Comparison of ENCODE assay signal across 8 mouse cellular contexts in genomic region chr7:131411221-131411940, GRCm38 (mm10). TPM values are rescaled to one million over a fixed set of nuclear protein-coding genes. Genes with fewer than 3 reads are reported as not detected.
DNase-seq lines count a peak whose midpoint lies in the region; ATAC-seq and TF ChIP-seq lines count a peak whose summit lies in the region.

No protein-coding gene starts in this region.

- H3K27ac ChIP-seq in liver, adult 2 months (replicated peaks; ENCODE audit: insufficient read depth, low read depth, low read length) = peak overlapping the region; percentile 70
- peak overlapping the region; percentile 57 for H3K27ac ChIP-seq in heart, embryonic 12.5 days (ENCODE audit: poor library complexity, severe bottlenecking)
- peak overlapping the region; percentile 86 for H3K27ac ChIP-seq in kidney, postnatal 0 days

- TF ChIP-seq CTCF in liver, adult 2 months (IDR thresholded peaks at IDR 0.05; ENCODE audit: low read depth, low read length) = no peak
- TF ChIP-seq CTCF in kidney, postnatal 0 days (IDR thresholded peaks at IDR 0.05; ENCODE audit: low read depth) = no peak

- peak overlapping the region; percentile 53 for H3K4me3 ChIP-seq in liver, adult 2 months (ENCODE audit: insufficient read depth, low read depth, low read length)
- peak overlapping the region; percentile 88 for H3K4me3 ChIP-seq in heart, embryonic 12.5 days
- peak overlapping the region; percentile 81 for H3K4me3 ChIP-seq in kidney, postnatal 0 days (replicated peaks; ENCODE audit: low read depth, low read length)

- H3K9ac ChIP-seq in liver, adult 2 months (ENCODE audit: low read depth, low read length) = peak overlapping the region; percentile 52
- H3K9ac ChIP-seq in heart, embryonic 12.5 days = peak overlapping the region; percentile 92
- peak overlapping the region; percentile 75 for H3K9ac ChIP-seq in kidney, postnatal 0 days (ENCODE audit: low read depth, low read length)

- H3K9me3 ChIP-seq in heart, embryonic 12.5 days (replicated peaks) = no peaks in the 10 kb centered on the region
- no peaks in the 10 kb centered on the region for H3K9me3 ChIP-seq in kidney, postnatal 0 days (replicated peaks; ENCODE audit: low read length)

- H3K27me3 ChIP-seq in liver, adult 2 months (ENCODE audit: control insufficient read depth, insufficient read depth, low read length) = no peaks in the 10 kb centered on the region
- no peaks in the 10 kb centered on the region for H3K27me3 ChIP-seq in heart, embryonic 12.5 days (replicated peaks)
- H3K27me3 ChIP-seq in kidney, postnatal 0 days (ENCODE audit: insufficient read depth, low read length) = no peaks in the 10 kb centered on the region

- H3K4me1 ChIP-seq in liver, adult 2 months (ENCODE audit: control insufficient read depth, insufficient read depth, low read length) = peaks cover 12% of the 10 kb centered on the region
- peaks cover 12% of the 10 kb centered on the region for H3K4me1 ChIP-seq in heart, embryonic 12.5 days (replicated peaks)
- peaks cover 11% of the 10 kb centered on the region for H3K4me1 ChIP-seq in kidney, postnatal 0 days (replicated peaks; ENCODE audit: insufficient read depth, low read length)

- DNase-seq in liver, adult 2 months (ENCODE audit: extremely low read depth, low read depth, low spot score) = peak; percentile 47
- no peak for DNase-seq in liver
- DNase-seq in cerebellum, adult 9-11 months = peak; percentile 41
- DNase-seq in kidney, postnatal 0 days (ENCODE audit: low spot score) = peak; percentile 55
- peak; percentile 49 to 52 for DNase-seq in lung, postnatal 4 days
- no peak for DNase-seq in right cerebral cortex, adult 18-20 months
- DNase-seq in thymus, postnatal 10 days (ENCODE audit: low spot score in 2 of 2) = no peak

- peaks cover 17% of the 10 kb centered on the region for H3K79me2 ChIP-seq in liver, adult 2 months (ENCODE audit: control insufficient read depth, insufficient read depth, low read length)

- no peaks in the 10 kb centered on the region for H3K36me3 ChIP-seq in liver, adult 2 months (ENCODE audit: control insufficient read depth, insufficient read depth, low read length)
- no peaks in the 10 kb centered on the region for H3K36me3 ChIP-seq in heart, embryonic 12.5 days
- H3K36me3 ChIP-seq in kidney, postnatal 0 days (ENCODE audit: insufficient read depth, low read length) = no peaks in the 10 kb centered on the region

- no peak for ATAC-seq in heart, embryonic 12.5 days (ENCODE audit: insufficient number of reproducible peaks, low FRiP score)
- ATAC-seq in kidney, postnatal 0 days (replicated peaks; ENCODE audit: low FRiP score, low read depth) = no peak

- no peak for TF ChIP-seq POLR2A in liver, adult 2 months (IDR thresholded peaks at IDR 0.05; ENCODE audit: extremely low read depth, insufficient read depth, low read length)

- WGBS in liver, adult 2 months = 18% methylated on average over 10 of the region's 10 CpGs
- WGBS in heart, embryonic 12.5 days = 46% methylated on average over 10 of the region's 10 CpGs
- WGBS in kidney, postnatal 0 days = 10% methylated on average over 10 of the region's 10 CpGs

- peak overlapping the region; percentile 77 for H3K4me2 ChIP-seq in heart, embryonic 12.5 days
- peak overlapping the region; percentile 81 for H3K4me2 ChIP-seq in kidney, postnatal 0 days (ENCODE audit: low read length)

RNA-seq across cellular contexts. Expression of gene Acadsb, which starts 1.0 kb away (rescaled TPM):
- 95.8 and 105 TPM in 2 replicates for total RNA-seq in liver, adult 2 months (2014; rRNA removed)
- 20.3 and 24.4 TPM in 2 replicates for polyA plus RNA-seq in liver, adult 2 months (2012; rRNA removed)
- polyA plus RNA-seq in heart, embryonic 12.5 days (2016; fragmentation: Nextera tagmentation; extraction: Ambion mirVana) = 87.4 and 87.6 TPM in 2 replicates
- 101 and 112 TPM in 2 replicates for polyA plus RNA-seq in kidney, postnatal 0 days (2015; fragmentation: Nextera tagmentation; extraction: Ambion mirVana)

RNA-seq across cellular contexts. Expression of gene Ikzf5, which starts 1.1 kb away (rescaled TPM):
- 3.8 and 4.9 TPM in 2 replicates for total RNA-seq in liver, adult 2 months (2014; rRNA removed)
- 2.0 and 3.4 TPM in 2 replicates for polyA plus RNA-seq in liver, adult 2 months (2012; rRNA removed)
- 12.0 and 14.3 TPM in 2 replicates for polyA plus RNA-seq in heart, embryonic 12.5 days (2016; fragmentation: Nextera tagmentation; extraction: Ambion mirVana)
- polyA plus RNA-seq in kidney, postnatal 0 days (2015; fragmentation: Nextera tagmentation; extraction: Ambion mirVana) = 11.9 and 13.8 TPM in 2 replicates

RNA-seq across cellular contexts. Expression of gene Pstk, which starts 40.4 kb away (rescaled TPM):
- total RNA-seq in liver, adult 2 months (2014; rRNA removed) = 26.2 and 27.0 TPM in 2 replicates
- 26.7 and 30.9 TPM in 2 replicates for polyA plus RNA-seq in liver, adult 2 months (2012; rRNA removed)
- polyA plus RNA-seq in heart, embryonic 12.5 days (2016; fragmentation: Nextera tagmentation; extraction: Ambion mirVana) = 86.6 and 96.7 TPM in 2 replicates
- 64.2 and 64.6 TPM in 2 replicates for polyA plus RNA-seq in kidney, postnatal 0 days (2015; fragmentation: Nextera tagmentation; extraction: Ambion mirVana)

RNA-seq across cellular contexts. Expression of gene 2310057M21Rik, which starts 48.8 kb away (rescaled TPM):
- total RNA-seq in liver, adult 2 months (2014; rRNA removed) = 1.7 and 1.9 TPM in 2 replicates
- 2.0 and 3.7 TPM in 2 replicates for polyA plus RNA-seq in liver, adult 2 months (2012; rRNA removed)
- polyA plus RNA-seq in heart, embryonic 12.5 days (2016; fragmentation: Nextera tagmentation; extraction: Ambion mirVana) = 17.7 and 20.3 TPM in 2 replicates
- polyA plus RNA-seq in kidney, postnatal 0 days (2015; fragmentation: Nextera tagmentation; extraction: Ambion mirVana) = 15.0 and 16.9 TPM in 2 replicates

Comparison
In these comparisons a context has a peak if more than half of its experiments do, and no peak if none do; other contexts are left out.
1. DNase-seq: peak in liver, adult 2 months (single experiment), cerebellum, adult 9-11 months (single experiment), kidney, postnatal 0 days (single experiment) and lung, postnatal 4 days (2 of 2); none in liver (single experiment), right cerebral cortex, adult 18-20 months (single experiment) and thymus, postnatal 10 days (0 of 2).
2. Peak in every context shown above with its lines, with median percentiles within 50 percentile points of each other: H3K27ac ChIP-seq, H3K4me3 ChIP-seq and H3K9ac ChIP-seq.